Mouse (Mus musculus): Measurements from ENCODE around the gene Gga1.

DNA sequence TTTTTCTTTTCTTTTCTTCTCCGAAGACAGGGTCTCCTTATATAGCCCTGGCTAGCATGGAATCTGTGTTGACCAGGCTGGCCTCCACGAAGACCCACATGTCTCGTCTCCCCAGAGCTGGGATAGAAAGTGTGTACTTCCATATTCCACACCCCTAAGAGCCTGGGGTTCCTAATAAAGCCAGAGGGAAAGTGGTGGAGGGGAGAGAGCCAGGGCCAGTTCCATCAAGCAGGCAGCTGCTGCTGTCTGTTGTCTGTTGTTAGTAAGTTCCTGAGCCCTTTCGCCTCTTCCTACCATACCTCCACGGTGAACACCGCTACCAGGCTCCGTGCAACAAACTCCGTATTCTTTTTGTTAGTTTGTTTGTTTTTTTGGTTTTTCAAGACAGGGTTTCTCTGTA is 51.5 kb downstream of the Gga1 start:
- TF ChIP-seq CTCF (IDR thresholded peaks at IDR 0.05; ENCODE audit: low read depth, low read length) = no peak
- TF ChIP-seq EP300 (IDR thresholded peaks at IDR 0.05; ENCODE audit: insufficient read depth, low read depth, low read length) = no peak

Data from ES-Bruce4 (cell line).